Mouse (Mus musculus): Measurements from ENCODE around the gene Ttc28. TPM values are rescaled to one million over a fixed set of nuclear protein-coding genes. Genes with fewer than 3 reads are reported as not detected.

The Ttc28 gene
- polyA plus RNA-seq, 1 experiment from 2014 or later, result 5.8 TPM

GRCm38 (mm10) chr5:111033489-111033888, 153.9 kb downstream of the Ttc28 start:
- H3K4me3 ChIP-seq (ENCODE audit: low read length), result no peak overlapping the region
- ATAC-seq (replicated peaks; ENCODE audit: extremely low read depth, insufficient read depth, low FRiP score), result no peak
- H3K4me2 ChIP-seq (ENCODE audit: low read depth, low read length), result no peak overlapping the region
- no peaks in the 10 kb centered on the region for H3K9me3 ChIP-seq (replicated peaks; ENCODE audit: control insufficient read depth, low read length)
- H3K4me1 ChIP-seq (ENCODE audit: control insufficient read depth, insufficient read depth, low read length), result no peaks in the 10 kb centered on the region; the same call in 1 of the 2 replicates
- H3K27ac ChIP-seq (ENCODE audit: low read length), result no peak overlapping the region
- H3K27me3 ChIP-seq (ENCODE audit: control insufficient read depth, insufficient read depth, low read length), result no peaks in the 10 kb centered on the region
- WGBS, result 77% methylated on average over 4 of the region's 4 CpGs
- no peak overlapping the region for H3K9ac ChIP-seq (ENCODE audit: low read length)
- H3K36me3 ChIP-seq (ENCODE audit: control insufficient read depth, insufficient read depth), result no peaks in the 10 kb centered on the region

- Histone ChIP-seq H3K4me3 (ENCODE audit: low read length) (no peak overlapping the region), H3K9me3 (replicated peaks; ENCODE audit: control insufficient read depth, low read length) (no peaks in the 10 kb centered on the region), H3K36me3 (ENCODE audit: control insufficient read depth, insufficient read depth) (no peaks in the 10 kb centered on the region), H3K27ac (ENCODE audit: low read length) (no peak overlapping the region), H3K9ac (ENCODE audit: low read length) (no peak overlapping the region), H3K4me1 (ENCODE audit: control insufficient read depth, insufficient read depth, low read length) (no peaks in the 10 kb centered on the region; the same call in 1 of the 2 replicates), H3K4me2 (ENCODE audit: low read depth, low read length) (no peak overlapping the region), H3K27me3 (ENCODE audit: control insufficient read depth, insufficient read depth, low read length) (peaks cover 2% of the 10 kb centered on the region; the same call in 1 of the 2 replicates)
- ATAC-seq (replicated peaks; ENCODE audit: extremely low read depth, insufficient read depth, low FRiP score), result no peak
- WGBS, result 67% methylated on average over 7 of the region's 7 CpGs
These were observed 157.6 kb downstream of the Ttc28 start for GRCm38 (mm10) chr5:111037123-111037748.

GRCm38 (mm10) chr5:111039771-111040170, 160.2 kb downstream of the Ttc28 start:
- Histone ChIP-seq H3K9ac (ENCODE audit: low read length) (no peak overlapping the region), H3K9me3 (replicated peaks; ENCODE audit: control insufficient read depth, low read length) (no peaks in the 10 kb centered on the region), H3K27me3 (ENCODE audit: control insufficient read depth, insufficient read depth, low read length) (peaks cover 2% of the 10 kb centered on the region; the same call in 1 of the 2 replicates), H3K36me3 (ENCODE audit: control insufficient read depth, insufficient read depth) (no peaks in the 10 kb centered on the region), H3K4me2 (ENCODE audit: low read depth, low read length) (no peak overlapping the region), H3K4me3 (ENCODE audit: low read length) (no peak overlapping the region), H3K27ac (ENCODE audit: low read length) (no peak overlapping the region), H3K4me1 (ENCODE audit: control insufficient read depth, insufficient read depth, low read length) (peaks cover 2% of the 10 kb centered on the region; the same call in 1 of the 2 replicates)
- no peak for ATAC-seq (replicated peaks; ENCODE audit: extremely low read depth, insufficient read depth, low FRiP score)
- 58% methylated on average over 6 of the region's 6 CpGs for WGBS

- WGBS, result 77% methylated on average over 5 of the region's 5 CpGs
- ATAC-seq (replicated peaks; ENCODE audit: extremely low read depth, insufficient read depth, low FRiP score), result no peak
- no peaks in the 10 kb centered on the region for H3K36me3 ChIP-seq (ENCODE audit: control insufficient read depth, insufficient read depth)
- peaks cover 6% of the 10 kb centered on the region; the same call in 1 of the 2 replicates for H3K4me1 ChIP-seq (ENCODE audit: control insufficient read depth, insufficient read depth, low read length)
- no peak overlapping the region for H3K4me2 ChIP-seq (ENCODE audit: low read depth, low read length)
- peaks cover 2% of the 10 kb centered on the region; the same call in 1 of the 2 replicates for H3K27me3 ChIP-seq (ENCODE audit: control insufficient read depth, insufficient read depth, low read length)
- H3K27ac ChIP-seq (ENCODE audit: low read length), result no peak overlapping the region
- H3K9me3 ChIP-seq (replicated peaks; ENCODE audit: control insufficient read depth, low read length), result no peaks in the 10 kb centered on the region
- H3K4me3 ChIP-seq (ENCODE audit: low read length), result no peak overlapping the region
- no peak overlapping the region for H3K9ac ChIP-seq (ENCODE audit: low read length)
These were observed 162.3 kb downstream of the Ttc28 start for GRCm38 (mm10) chr5:111041952-111042351.

- no peaks in the 10 kb centered on the region for H3K9me3 ChIP-seq (replicated peaks; ENCODE audit: control insufficient read depth, low read length)
- 56% methylated on average over 7 of the region's 7 CpGs for WGBS
- peaks cover 6% of the 10 kb centered on the region; the same call in 1 of the 2 replicates for H3K4me1 ChIP-seq (ENCODE audit: control insufficient read depth, insufficient read depth, low read length)
- H3K27me3 ChIP-seq (ENCODE audit: control insufficient read depth, insufficient read depth, low read length), result peaks cover 2% of the 10 kb centered on the region; the same call in 1 of the 2 replicates
- no peak overlapping the region for H3K9ac ChIP-seq (ENCODE audit: low read length)
- H3K4me3 ChIP-seq (ENCODE audit: low read length), result no peak overlapping the region
- no peak for ATAC-seq (replicated peaks; ENCODE audit: extremely low read depth, insufficient read depth, low FRiP score)
- H3K4me2 ChIP-seq (ENCODE audit: low read depth, low read length), result no peak overlapping the region
- H3K36me3 ChIP-seq (ENCODE audit: control insufficient read depth, insufficient read depth), result no peaks in the 10 kb centered on the region
- no peak overlapping the region for H3K27ac ChIP-seq (ENCODE audit: low read length)
These were observed 164.6 kb downstream of the Ttc28 start for GRCm38 (mm10) chr5:111044193-111044592.

GRCm38 (mm10) chr5:111046359-111046758, 166.8 kb downstream of the Ttc28 start:
- peaks cover 6% of the 10 kb centered on the region; the same call in 1 of the 2 replicates for H3K4me1 ChIP-seq (ENCODE audit: control insufficient read depth, insufficient read depth, low read length)
- WGBS, result 75% methylated on average over 6 of the region's 6 CpGs
- no peaks in the 10 kb centered on the region for H3K27me3 ChIP-seq (ENCODE audit: control insufficient read depth, insufficient read depth, low read length)
- H3K4me3 ChIP-seq (ENCODE audit: low read length), result no peak overlapping the region
- H3K9ac ChIP-seq (ENCODE audit: low read length), result no peak overlapping the region
- no peaks in the 10 kb centered on the region for H3K36me3 ChIP-seq (ENCODE audit: control insufficient read depth, insufficient read depth)
- no peak for ATAC-seq (replicated peaks; ENCODE audit: extremely low read depth, insufficient read depth, low FRiP score)
- H3K27ac ChIP-seq (ENCODE audit: low read length), result no peak overlapping the region
- H3K9me3 ChIP-seq (replicated peaks; ENCODE audit: control insufficient read depth, low read length), result no peaks in the 10 kb centered on the region
- H3K4me2 ChIP-seq (ENCODE audit: low read depth, low read length), result no peak overlapping the region

GRCm38 (mm10) chr5:111046841-111047476, 167.4 kb downstream of the Ttc28 start:
- ATAC-seq (replicated peaks; ENCODE audit: extremely low read depth, insufficient read depth, low FRiP score), result no peak
- H3K27me3 ChIP-seq (ENCODE audit: control insufficient read depth, insufficient read depth, low read length), result no peaks in the 10 kb centered on the region
- no peak overlapping the region for H3K27ac ChIP-seq (ENCODE audit: low read length)
- H3K4me3 ChIP-seq (ENCODE audit: low read length), result no peak overlapping the region
- H3K4me2 ChIP-seq (ENCODE audit: low read depth, low read length), result no peak overlapping the region
- 73% methylated on average over 14 of the region's 14 CpGs for WGBS
- no peaks in the 10 kb centered on the region for H3K36me3 ChIP-seq (ENCODE audit: control insufficient read depth, insufficient read depth)
- no peak overlapping the region for H3K9ac ChIP-seq (ENCODE audit: low read length)
- no peaks in the 10 kb centered on the region for H3K9me3 ChIP-seq (replicated peaks; ENCODE audit: control insufficient read depth, low read length)
- H3K4me1 ChIP-seq (ENCODE audit: control insufficient read depth, insufficient read depth, low read length), result peaks cover 6% of the 10 kb centered on the region; the same call in 1 of the 2 replicates

- ATAC-seq (replicated peaks; ENCODE audit: extremely low read depth, insufficient read depth, low FRiP score), result no peak
- H3K9ac ChIP-seq (ENCODE audit: low read length), result no peak overlapping the region
- H3K27ac ChIP-seq (ENCODE audit: low read length), result no peak overlapping the region
- H3K4me2 ChIP-seq (ENCODE audit: low read depth, low read length), result no peak overlapping the region
- 81% methylated on average over 5 of the region's 5 CpGs for WGBS
- H3K27me3 ChIP-seq (ENCODE audit: control insufficient read depth, insufficient read depth, low read length), result no peaks in the 10 kb centered on the region
- H3K4me3 ChIP-seq (ENCODE audit: low read length), result no peak overlapping the region
- no peaks in the 10 kb centered on the region for H3K36me3 ChIP-seq (ENCODE audit: control insufficient read depth, insufficient read depth)
- peaks cover 6% of the 10 kb centered on the region; the same call in 1 of the 2 replicates for H3K4me1 ChIP-seq (ENCODE audit: control insufficient read depth, insufficient read depth, low read length)
- H3K9me3 ChIP-seq (replicated peaks; ENCODE audit: control insufficient read depth, low read length), result no peaks in the 10 kb centered on the region
These were observed 168.4 kb downstream of the Ttc28 start for GRCm38 (mm10) chr5:111048036-111048435.

GRCm38 (mm10) chr5:111049584-111049983, 170.0 kb downstream of the Ttc28 start:
- no peak overlapping the region for H3K27ac ChIP-seq (ENCODE audit: low read length)
- peaks cover 7% of the 10 kb centered on the region for H3K27me3 ChIP-seq (ENCODE audit: control insufficient read depth, insufficient read depth, low read length)
- H3K36me3 ChIP-seq (ENCODE audit: control insufficient read depth, insufficient read depth), result no peaks in the 10 kb centered on the region
- no peak overlapping the region for H3K4me2 ChIP-seq (ENCODE audit: low read depth, low read length)
- no peaks in the 10 kb centered on the region for H3K9me3 ChIP-seq (replicated peaks; ENCODE audit: control insufficient read depth, low read length)
- H3K4me1 ChIP-seq (ENCODE audit: control insufficient read depth, insufficient read depth, low read length), result peaks cover 13% of the 10 kb centered on the region
- 82% methylated on average over 4 of the region's 4 CpGs for WGBS
- H3K9ac ChIP-seq (ENCODE audit: low read length), result no peak overlapping the region
- H3K4me3 ChIP-seq (ENCODE audit: low read length), result no peak overlapping the region
- no peak for ATAC-seq (replicated peaks; ENCODE audit: extremely low read depth, insufficient read depth, low FRiP score)
